Mouse (Mus musculus): ENCODE measurements around the gene Smox. TPM values are rescaled to one million over a fixed set of nuclear protein-coding genes. Genes with fewer than 3 reads are reported as not detected.
"Not testable (repeated sequence)": the region's sequence is repeated elsewhere in the genome, so short reads cannot be mapped to it uniquely, and the experiment has no call there.

The Smox gene
- total RNA-seq (2021), result 10 to 100 TPM; 24.6 to 40.4 TPM
- long read RNA-seq, experiment 1, transcript Smox-201 (7 exons, 2,270 nt), result major isoform, 20 of 49 reads
- long read RNA-seq, experiment 1, transcript Smox-207 (8 exons, 2,170 nt), result minor isoform, 6 of 49 reads
- long read RNA-seq, experiment 1, partial matches to known transcripts, result 7 of 49 reads
- long read RNA-seq, experiment 1, other reads (novel, unspliced or antisense), result 9 of 49 reads
- long read RNA-seq, experiment 2, transcript Smox-207 (8 exons, 2,170 nt), result minor isoform, 5 of 46 reads
- long read RNA-seq, experiment 2, transcript Smox-201 (7 exons, 2,270 nt), result major isoform, 26 of 46 reads
- long read RNA-seq, experiment 2, partial matches to known transcripts, result 1 of 46 reads
- long read RNA-seq, experiment 2, other reads (novel, unspliced or antisense), result 10 of 46 reads

DNA sequence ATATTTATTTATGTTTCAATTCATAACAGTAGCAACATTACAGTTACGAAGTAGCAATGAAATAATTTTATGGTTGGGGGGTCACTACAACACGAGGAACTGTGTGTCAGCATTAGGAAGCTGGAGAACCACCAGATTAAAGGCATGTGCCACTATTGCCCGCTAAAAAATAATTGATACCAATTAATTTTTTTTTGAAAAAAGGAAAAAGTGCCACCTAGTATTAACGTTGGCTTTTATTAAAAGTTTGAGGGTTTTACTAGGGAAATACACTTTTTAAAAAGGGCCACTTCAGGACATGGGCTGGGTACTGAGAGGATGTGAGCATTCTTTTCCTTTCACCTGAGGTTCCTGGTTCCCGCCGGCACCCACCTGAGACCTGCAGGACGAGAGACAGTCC lies at the start of gene Smox:
Smox (plus strand) TSS at position 301 of the 400 bp plus-strand sequence.
- intact Hi-C loops (cut with DNase I; ENCODE audit: low total_unique reads), result no loop called here
- no peak for DNase-seq

DNA sequence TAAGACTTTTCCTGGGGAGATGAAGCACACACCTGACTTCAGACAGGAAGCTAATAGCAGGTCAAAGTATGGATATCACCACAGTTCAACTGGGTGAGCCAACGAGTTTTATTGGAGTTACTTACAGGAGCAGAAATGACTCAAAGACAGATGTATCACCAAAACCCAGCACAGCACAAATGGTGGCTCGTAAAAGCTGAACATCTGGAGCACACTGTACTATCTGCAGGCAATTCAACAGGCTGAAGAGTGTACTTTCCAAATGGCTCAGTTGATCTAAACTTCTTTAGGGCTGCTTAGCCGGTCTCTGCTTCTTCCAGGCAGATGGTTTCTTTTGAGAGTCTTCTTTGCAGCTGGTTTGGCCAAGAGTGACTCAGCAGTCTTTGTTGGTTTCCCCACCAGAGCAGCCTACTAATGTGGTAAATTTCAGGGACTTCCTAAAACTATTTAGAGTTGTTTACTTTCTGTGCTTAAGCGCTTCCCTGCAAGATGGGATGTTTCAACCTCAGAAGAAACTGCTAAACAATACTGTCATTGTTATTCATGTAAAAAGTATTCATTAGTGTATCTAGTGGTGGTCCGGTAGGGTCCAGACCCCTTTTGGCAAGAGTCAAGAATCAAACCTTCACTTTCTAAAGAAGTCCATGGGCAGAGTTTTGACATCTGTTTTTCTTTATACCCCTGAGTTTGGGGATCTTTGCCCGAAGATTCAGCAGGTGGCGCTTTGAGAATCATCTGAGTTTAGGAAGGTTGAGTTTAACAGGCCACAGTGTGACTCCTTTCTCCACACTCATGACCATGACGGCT lies 48.0 kb upstream of the Smox start:
- intact Hi-C loops (cut with DNase I; ENCODE audit: low total_unique reads), result no loop called here
- DNase-seq, result no peak

DNA sequence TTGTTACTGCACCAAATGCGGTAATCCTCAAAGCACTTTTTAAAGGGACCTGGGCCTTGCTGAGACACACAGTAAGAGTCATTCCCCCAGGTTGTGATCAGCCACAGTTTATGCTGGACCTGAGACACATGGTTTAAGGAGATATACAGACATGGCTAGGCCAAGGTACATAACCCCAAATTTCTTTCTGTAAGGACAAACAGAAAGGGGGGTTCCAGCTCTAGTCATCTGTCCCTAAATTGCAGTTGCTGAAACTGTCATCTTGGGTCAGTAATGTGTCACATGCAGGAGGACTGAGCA lies 47.5 kb upstream of the Smox start:
- DNase-seq, result no peak
- intact Hi-C loops (cut with DNase I; ENCODE audit: low total_unique reads), result no loop called here

DNA sequence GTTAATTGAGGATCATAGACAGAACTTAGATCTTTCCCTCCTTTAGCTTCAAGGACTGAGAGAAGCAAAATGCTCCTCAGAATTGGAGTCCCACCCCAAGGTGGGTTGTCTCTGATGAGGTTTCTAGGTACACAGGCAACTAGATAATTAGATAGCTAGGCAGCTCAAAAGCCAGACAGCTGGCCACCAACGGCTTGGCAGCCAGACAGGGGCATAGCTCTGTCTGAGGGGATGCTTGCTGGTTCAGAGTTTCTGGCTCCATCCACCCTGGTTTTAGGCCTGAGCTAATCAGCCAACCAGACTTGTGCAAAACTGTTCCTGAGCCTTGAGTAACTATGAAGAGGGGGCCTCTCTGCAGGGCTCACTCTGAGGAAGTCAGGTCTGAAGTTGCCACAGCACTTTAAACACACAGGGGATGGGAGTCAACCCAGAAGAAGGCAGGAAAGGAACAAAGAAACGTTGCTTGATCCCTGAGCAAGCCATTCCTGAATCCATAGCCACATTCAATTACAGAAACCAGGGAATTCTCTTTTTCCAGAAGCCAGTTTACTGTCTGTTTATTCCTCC lies 44.8 kb upstream of the Smox start:
- intact Hi-C loops (cut with DNase I; ENCODE audit: low total_unique reads), result loop anchor here (5.0 kb wide), 1 partner anchor 66 kb away; no protein-coding TSS in a partner anchor

GRCm38 (mm10) chr2:131447566-131448330 lies 43.5 kb upstream of the Smox start:
- intact Hi-C loops (cut with DNase I; ENCODE audit: low total_unique reads), result loop anchor here (5.0 kb wide), 1 partner anchor 65 kb away; no protein-coding TSS in a partner anchor
- peak; percentile 45 for DNase-seq

More for the DNA sequence above, 44.8 kb upstream of the Smox start:
- peak; percentile 20 for DNase-seq

DNA sequence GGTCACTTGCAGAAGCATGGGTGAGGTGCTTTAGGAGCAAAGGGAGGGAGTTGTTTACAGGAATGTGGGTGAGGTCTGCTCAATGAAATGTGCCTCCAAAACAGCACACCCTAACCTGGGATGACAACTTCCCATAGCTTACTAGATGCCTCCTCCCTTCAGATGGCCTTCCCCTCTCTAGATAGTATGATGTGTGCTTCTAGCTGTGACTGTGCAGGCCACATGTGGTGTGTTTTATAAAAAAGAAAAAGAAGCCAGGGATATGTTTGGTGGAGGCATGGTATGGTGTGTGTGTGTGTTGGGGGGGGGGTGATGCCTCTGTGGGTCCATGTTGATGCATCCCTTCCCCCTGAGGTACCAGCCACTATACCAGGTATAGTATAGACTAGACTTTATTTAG lies 42.9 kb upstream of the Smox start:
- intact Hi-C loops (cut with DNase I; ENCODE audit: low total_unique reads), result loop anchor here (5.0 kb wide), 1 partner anchor 64 kb away; no protein-coding TSS in a partner anchor
- no peak for DNase-seq

GRCm38 (mm10) chr2:131449720-131450119 lies 41.6 kb upstream of the Smox start:
- intact Hi-C loops (cut with DNase I; ENCODE audit: low total_unique reads), result loop anchor here (5.0 kb wide), 1 partner anchor 63 kb away; no protein-coding TSS in a partner anchor
- DNase-seq, result no peak

DNA sequence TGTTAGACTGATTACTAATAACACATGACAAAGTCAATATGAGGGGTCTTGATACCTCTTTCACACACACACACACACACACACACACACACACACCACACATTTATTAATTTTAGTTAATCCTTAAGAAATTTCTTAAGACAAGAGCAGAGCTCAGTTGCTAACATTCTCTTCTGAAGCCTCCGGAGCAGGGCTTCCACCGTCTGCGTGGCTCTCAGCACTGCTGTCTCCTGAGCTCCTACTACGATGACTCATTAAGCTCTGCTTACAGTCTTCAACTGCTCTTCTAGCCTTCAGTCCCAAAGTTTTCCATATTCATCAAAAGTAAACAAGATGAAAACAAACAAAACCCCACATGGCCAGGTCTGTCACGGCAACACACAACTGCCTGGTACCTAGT lies 40.8 kb upstream of the Smox start:
- intact Hi-C loops (cut with DNase I; ENCODE audit: low total_unique reads), result no loop called here
- DNase-seq, result no peak

DNA sequence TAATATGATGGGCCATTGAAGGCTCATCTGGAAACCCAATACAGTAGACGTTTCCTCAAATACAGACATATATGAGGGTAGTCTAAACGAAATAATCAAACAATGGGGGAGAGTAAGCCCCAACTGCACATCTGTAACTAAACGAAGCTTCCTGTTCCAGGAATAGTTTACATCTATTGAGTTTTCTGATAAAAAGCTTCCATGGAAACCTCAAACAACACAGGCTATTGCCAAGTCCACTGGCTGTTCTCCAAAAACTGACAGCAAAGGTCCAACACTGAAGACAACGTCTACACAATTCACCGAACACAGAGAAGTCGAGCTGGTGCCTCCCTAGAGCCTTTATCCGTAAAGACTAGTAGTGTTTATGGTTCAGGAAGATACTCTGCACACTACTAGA lies 33.6 kb upstream of the Smox start:
- no peak for DNase-seq
- intact Hi-C loops (cut with DNase I; ENCODE audit: low total_unique reads), result no loop called here

DNA sequence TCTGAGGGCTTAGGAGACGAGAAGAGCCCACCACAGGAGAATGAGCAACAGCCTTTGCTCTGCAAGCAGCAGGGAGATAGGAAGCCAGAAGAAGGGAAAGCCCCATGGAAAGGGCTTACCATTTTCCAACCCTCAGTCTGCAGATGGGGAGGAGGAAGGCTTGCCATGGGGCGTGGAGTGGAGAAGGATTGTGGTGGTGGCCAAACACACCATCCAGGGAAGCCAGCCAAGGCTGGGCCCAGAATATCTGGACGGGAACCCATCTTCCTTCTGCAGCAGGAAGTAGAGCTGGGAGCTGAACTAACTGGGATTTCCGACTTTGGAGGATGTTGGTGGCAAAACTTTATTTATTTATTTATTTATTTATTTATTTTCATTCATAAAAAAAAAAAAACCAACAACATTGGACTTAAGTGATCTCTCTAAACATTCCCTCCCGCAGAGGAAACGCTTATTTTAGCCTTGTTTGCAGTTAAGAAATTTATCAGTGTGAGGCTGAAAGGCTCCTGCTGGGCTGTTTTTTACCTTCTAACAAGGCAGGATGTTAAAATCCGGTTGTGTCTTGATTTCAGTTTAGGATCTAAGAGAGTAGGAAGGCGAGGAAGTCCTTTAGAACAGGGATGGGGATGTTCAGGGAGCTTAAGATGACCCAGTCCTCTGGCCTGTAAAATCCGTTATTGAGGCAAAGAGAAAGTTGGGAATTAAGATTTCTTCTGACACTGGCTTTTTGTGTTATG lies 30.2 kb upstream of the Smox start:
- intact Hi-C loops (cut with DNase I; ENCODE audit: low total_unique reads), result no loop called here
- peak; percentile 47 for DNase-seq

- intact Hi-C loops (cut with DNase I; ENCODE audit: low total_unique reads), result no loop called here
- DNase-seq, result no peak
Measured at GRCm38 (mm10) chr2:131462991-131463390, 28.3 kb upstream of the Smox start.

DNA sequence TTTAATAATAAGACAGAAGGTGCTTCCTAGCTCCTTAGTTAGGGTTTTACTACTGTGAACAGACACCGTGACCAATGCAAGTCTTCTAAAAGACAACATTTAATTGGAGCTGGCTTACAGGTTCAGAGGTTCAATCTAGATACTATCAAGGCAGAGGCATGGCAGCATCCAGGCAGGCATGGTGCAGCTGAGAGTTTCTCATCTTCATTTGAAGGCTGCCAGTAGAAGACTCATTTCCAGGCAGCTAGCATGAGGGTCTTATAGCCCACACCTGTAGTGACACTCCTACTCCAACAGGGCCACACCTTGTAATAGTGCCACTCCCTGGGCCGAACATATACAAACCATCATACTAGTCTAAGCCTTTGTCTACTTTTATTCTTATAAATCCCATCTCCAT lies 27.1 kb upstream of the Smox start:
- DNase-seq, result no peak

DNA sequence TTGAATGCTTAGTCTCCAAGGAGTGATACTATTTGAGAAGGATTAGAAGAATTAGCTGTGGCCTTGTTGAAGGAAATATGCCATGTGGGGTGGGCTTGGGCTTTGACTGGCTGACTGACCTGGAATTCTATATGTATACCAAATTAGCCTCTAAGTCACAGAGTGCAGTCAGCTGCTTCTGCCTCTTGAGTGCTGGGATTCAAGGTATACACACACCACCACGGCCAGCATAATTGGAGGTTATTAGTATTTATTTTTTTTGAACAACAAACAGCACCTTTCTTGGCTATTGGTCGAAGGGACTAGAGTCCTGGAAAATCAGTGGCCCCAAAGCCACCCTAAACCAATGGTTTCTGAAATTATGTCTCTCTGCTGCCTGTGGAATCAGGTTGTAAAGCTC lies 24.6 kb upstream of the Smox start:
- intact Hi-C loops (cut with DNase I; ENCODE audit: low total_unique reads), result no loop called here
- DNase-seq, result no peak

More for the DNA sequence above, 27.1 kb upstream of the Smox start:
- intact Hi-C loops (cut with DNase I; ENCODE audit: low total_unique reads), result no loop called here

GRCm38 (mm10) chr2:131469916-131470315 lies 21.4 kb upstream of the Smox start:
- DNase-seq, result peak; percentile 38
- intact Hi-C loops (cut with DNase I; ENCODE audit: low total_unique reads), result no loop called here

DNA sequence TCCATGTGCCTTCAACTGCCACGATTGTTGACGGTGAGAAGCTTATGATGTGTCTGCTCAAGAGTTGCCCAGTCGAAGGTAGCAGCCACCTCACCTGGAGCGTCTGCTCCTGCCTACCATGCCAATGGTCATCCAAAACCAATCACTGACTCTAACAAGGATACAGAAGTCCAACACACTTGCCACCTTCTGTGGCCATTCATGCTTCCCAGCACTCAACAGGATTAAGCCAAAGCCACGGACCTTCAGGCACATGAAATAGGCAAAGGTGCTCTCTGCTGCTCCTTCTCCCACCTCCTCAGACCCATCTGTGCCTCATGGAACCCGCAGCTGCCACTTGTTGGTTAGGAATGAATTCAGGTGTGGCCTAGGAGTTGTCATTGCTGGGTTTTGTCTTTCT lies 17.5 kb upstream of the Smox start:
- intact Hi-C loops (cut with DNase I; ENCODE audit: low total_unique reads), result no loop called here
- no peak for DNase-seq

DNA sequence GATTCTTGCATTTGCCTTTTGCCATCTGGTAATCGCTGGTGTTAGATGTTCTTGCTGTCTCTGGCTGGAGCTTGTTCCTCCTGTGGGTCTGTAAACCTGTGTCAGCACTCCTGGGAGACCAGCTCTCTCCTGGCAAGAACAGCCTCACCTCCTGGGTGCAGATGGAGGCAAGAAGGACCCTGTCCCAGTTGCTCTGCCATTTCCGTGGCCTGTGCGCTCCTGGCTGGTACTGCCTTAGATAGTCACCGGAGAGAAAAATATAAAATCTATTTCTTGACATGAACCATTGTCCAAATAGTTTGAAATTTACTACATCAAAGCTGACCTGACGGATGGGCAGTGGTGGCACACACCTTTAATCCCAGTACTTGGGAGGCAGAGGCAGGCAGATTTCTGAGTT lies 14.2 kb upstream of the Smox start:
- intact Hi-C loops (cut with DNase I; ENCODE audit: low total_unique reads); DNase-seq: not testable (repeated sequence)

DNA sequence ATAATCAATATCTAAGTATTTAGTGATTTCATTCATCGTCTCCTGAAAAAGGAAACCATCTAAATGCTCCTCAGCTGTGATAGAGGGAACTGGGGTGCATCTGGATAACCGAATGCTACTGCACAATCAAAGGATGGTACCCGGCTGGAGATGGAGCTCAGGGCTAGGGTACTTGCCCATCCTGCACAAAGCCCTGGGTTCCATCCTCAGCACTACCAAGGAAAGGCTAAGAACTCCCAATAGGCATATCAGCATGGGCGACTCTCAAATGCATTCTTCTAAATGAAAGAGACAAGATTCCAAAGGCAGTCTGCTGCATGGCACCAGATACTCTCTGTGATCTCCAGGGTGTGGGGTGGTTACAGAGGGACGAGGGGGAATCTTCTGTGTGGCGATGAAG lies 13.4 kb upstream of the Smox start:
- no peak for DNase-seq
- intact Hi-C loops (cut with DNase I; ENCODE audit: low total_unique reads), result no loop called here

- no peak for DNase-seq
- intact Hi-C loops (cut with DNase I; ENCODE audit: low total_unique reads), result no loop called here
Measured at GRCm38 (mm10) chr2:131478349-131478748, 12.9 kb upstream of the Smox start.

GRCm38 (mm10) chr2:131478916-131479315 lies 12.4 kb upstream of the Smox start:
- DNase-seq, result no peak
- intact Hi-C loops (cut with DNase I; ENCODE audit: low total_unique reads), result no loop called here
